ENCODE assay signal across 9 mouse cellular contexts in the genomic region with DNA sequence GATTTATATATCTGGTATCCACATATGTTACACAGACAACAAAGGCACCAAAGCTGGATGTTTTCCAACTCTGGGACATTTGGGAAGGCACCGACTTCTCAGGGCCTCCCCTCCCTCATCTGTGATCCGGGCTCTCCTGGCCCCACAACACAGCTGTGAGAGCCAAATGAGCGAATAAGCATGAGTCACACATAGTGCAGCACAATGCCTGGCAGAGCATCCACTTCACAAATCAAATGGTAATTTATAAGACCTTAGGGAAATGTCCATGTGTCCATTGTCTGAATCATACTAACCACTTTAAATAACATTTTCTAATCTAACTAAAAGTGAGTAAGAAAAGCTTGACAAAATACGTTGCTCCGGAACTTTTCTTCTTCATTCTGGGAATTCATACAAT.
DNase-seq lines count a peak whose midpoint lies in the region; ATAC-seq and TF ChIP-seq lines count a peak whose summit lies in the region.
"Had no signal": no experiment of that assay in that cellular context is flagged by ENCODE, and none has a peak within 500 bp of the region (broad histone marks: within the 10 kb centered on the region; RNA-seq: fewer than 3 reads in every experiment).

No protein-coding gene starts in this region.

- H3K9me3 ChIP-seq in lung, postnatal 0 days (ENCODE audit: low read length), result no peaks in the 10 kb centered on the region
- no peaks in the 10 kb centered on the region for H3K9me3 ChIP-seq in forebrain, embryonic 13.5 days (replicated peaks)

- no peak for TF ChIP-seq EP300 in lung, postnatal 0 days (IDR thresholded peaks at IDR 0.05)

- H3K27me3 ChIP-seq in lung, postnatal 0 days (replicated peaks; ENCODE audit: insufficient read depth, low read length), result no peaks in the 10 kb centered on the region
- no peaks in the 10 kb centered on the region for H3K27me3 ChIP-seq in forebrain, embryonic 13.5 days

- no peak overlapping the region for H3K27ac ChIP-seq in lung, postnatal 0 days (ENCODE audit: low read length)
- H3K27ac ChIP-seq in forebrain, embryonic 13.5 days, result no peak overlapping the region

- no peak overlapping the region for H3K4me3 ChIP-seq in lung, postnatal 0 days (ENCODE audit: low read depth, low read length)
- no peak overlapping the region for H3K4me3 ChIP-seq in forebrain, embryonic 13.5 days

- peak; percentile 39 to 68 for DNase-seq in cerebellum, postnatal 10 days
- DNase-seq in cerebellum, adult 18-20 months, result no peak
- DNase-seq in lung, postnatal 0 days (ENCODE audit: low spot score), result peak; percentile 5
- DNase-seq in lung, postnatal 14 days, result no peak
- peak; percentile 58 for DNase-seq in gastrocnemius, adult 18-20 months (ENCODE audit: low spot score)
- DNase-seq in mesoderm, embryonic 11.5 days (ENCODE audit: low read depth, low spot score), result peak; percentile 6
- DNase-seq in layer of hippocampus, postnatal 25 days (ENCODE audit: extremely low spot score in 1 of 2, low spot score in 1 of 2), result no peak

- no peaks in the 10 kb centered on the region for H3K36me3 ChIP-seq in lung, postnatal 0 days (ENCODE audit: insufficient read depth, low read length)
- H3K36me3 ChIP-seq in forebrain, embryonic 13.5 days (ENCODE audit: poor library complexity, severe bottlenecking), result no peaks in the 10 kb centered on the region

- H3K9ac ChIP-seq in lung, postnatal 0 days (replicated peaks; ENCODE audit: low read depth), result no peak overlapping the region
- H3K9ac ChIP-seq in forebrain, embryonic 13.5 days, result no peak overlapping the region

- no peak for ATAC-seq in lung, postnatal 0 days
- ATAC-seq in forebrain, embryonic 13.5 days, result no peak

- H3K4me1 ChIP-seq in lung, postnatal 0 days (ENCODE audit: insufficient read depth, low read depth, low read length), result no peaks in the 10 kb centered on the region
- no peaks in the 10 kb centered on the region for H3K4me1 ChIP-seq in forebrain, embryonic 13.5 days

- WGBS in lung, postnatal 0 days, result 68% methylated on average over 5 of the region's 5 CpGs
- WGBS in forebrain, embryonic 13.5 days, result 80% methylated on average over 5 of the region's 5 CpGs

- TF ChIP-seq CTCF in lung, postnatal 0 days (IDR thresholded peaks at IDR 0.05), result no peak

- H3K4me2 ChIP-seq in lung, postnatal 0 days (replicated peaks; ENCODE audit: low read depth, low read length), result no peak overlapping the region
- no peak overlapping the region for H3K4me2 ChIP-seq in forebrain, embryonic 13.5 days
- H3K4me2 ChIP-seq: liver, embryonic 11.5 days had no signal

Comparison
In these comparisons a context has a peak if more than half of its experiments do, and no peak if none do; other contexts are left out.
1. DNase-seq: peak in cerebellum, postnatal 10 days (2 of 2), lung, postnatal 0 days (single experiment), gastrocnemius, adult 18-20 months (single experiment) and mesoderm, embryonic 11.5 days (single experiment); none in cerebellum, adult 18-20 months (0 of 2), lung, postnatal 14 days (single experiment) and layer of hippocampus, postnatal 25 days (0 of 2).